Mouse (Mus musculus): ENCODE data around the gene Gm13420. TPM values are rescaled to one million over a fixed set of nuclear protein-coding genes. Genes with fewer than 3 reads are reported as not detected.

Gene Gm13420
- polyA plus RNA-seq (2017; shearing (Covaris generic)) = not detected

GRCm38 (mm10) chr2:29751497-29751896 lies at the start of gene Gm13420:
Gene Gm13420, minus strand, starts transcription at chr2:29751685.

GRCm38 (mm10) chr2:29787937-29788681 lies 36.6 kb upstream of the Gm13420 start, which contains the start of gene Trub2:
Gene Trub2, minus strand, starts transcription at chr2:29788502.

GRCm38 (mm10) chr2:29787104-29787917 lies 35.8 kb upstream of the Gm13420 start, which contains the start of gene Coq4:
Gene Coq4, plus strand, starts transcription at chr2:29787493.

Other genes with a start within 250 kb of the Gm13420 start
- gene Rapgef1, start 132.0 kb downstream of the Gm13420 start, polyA plus RNA-seq (2017; shearing (Covaris generic)) = 8.0 TPM
- 0.61 TPM for gene Gm13547, start 7.6 kb upstream of the Gm13420 start, polyA plus RNA-seq (2017; shearing (Covaris generic))
- gene Coq4, start 35.8 kb upstream of the Gm13420 start, polyA plus RNA-seq (2017; shearing (Covaris generic)) = 10.7 TPM
- gene Trub2, start 36.8 kb upstream of the Gm13420 start, polyA plus RNA-seq (2017; shearing (Covaris generic)) = 41.5 TPM
- gene Slc27a4, start 50.9 kb upstream of the Gm13420 start, polyA plus RNA-seq (2017; shearing (Covaris generic)) = 3.7 TPM
- 19.7 TPM for gene Urm1, start 68.4 kb upstream of the Gm13420 start, polyA plus RNA-seq (2017; shearing (Covaris generic))
- gene Cercam, start 117.5 kb upstream of the Gm13420 start, polyA plus RNA-seq (2017; shearing (Covaris generic)) = 0.41 TPM
- 85.8 TPM for gene Odf2, start 137.5 kb upstream of the Gm13420 start, polyA plus RNA-seq (2017; shearing (Covaris generic))
- 84.5 TPM for gene Gle1, start 183.7 kb upstream of the Gm13420 start, polyA plus RNA-seq (2017; shearing (Covaris generic))
- 124 TPM for gene Sptan1, start 213.9 kb upstream of the Gm13420 start, polyA plus RNA-seq (2017; shearing (Covaris generic))